Mouse (Mus musculus) cerebellum, adult 11 months (tissue): ENCODE results near the gene Tor1aip1.
A peak's percentile ranks its signal among the peaks of the same experiment; 100 is the strongest.

Experiments
- DNase-seq: peaks from one replicate; pipeline ENCODE4 v3.0.0; 2022

Gene Tor1aip1

DNA sequence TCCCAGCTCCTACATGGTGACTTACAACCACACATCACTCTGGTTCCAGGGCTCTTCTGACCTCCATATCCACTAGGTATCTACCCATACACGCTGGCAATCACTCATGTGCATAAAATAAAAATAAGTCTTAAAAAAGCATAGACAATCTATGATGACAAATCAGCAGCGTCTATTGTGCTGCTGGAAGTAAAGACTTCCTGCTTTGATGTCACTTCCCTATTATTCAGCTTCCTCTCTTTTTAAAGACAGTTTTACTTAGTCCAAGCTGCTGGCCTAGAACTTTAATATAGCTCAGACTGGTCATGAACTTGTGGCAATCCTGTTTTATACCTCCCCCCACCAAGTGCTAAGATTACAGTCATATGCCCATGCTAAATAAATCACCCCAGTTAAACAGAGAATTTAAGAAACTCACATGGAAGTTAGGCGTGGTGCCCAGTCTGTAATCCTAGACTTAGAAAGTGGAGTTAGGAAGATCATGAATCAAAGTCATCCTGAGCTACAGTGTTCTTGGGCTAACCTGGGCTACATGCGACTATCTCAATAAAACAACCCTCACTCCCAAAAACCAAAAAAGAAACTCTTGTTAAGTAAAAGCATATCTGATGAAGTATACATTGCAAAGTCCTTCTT, 7.8 kb downstream of the Tor1aip1 start:
- DNase-seq, result no peak

DNA sequence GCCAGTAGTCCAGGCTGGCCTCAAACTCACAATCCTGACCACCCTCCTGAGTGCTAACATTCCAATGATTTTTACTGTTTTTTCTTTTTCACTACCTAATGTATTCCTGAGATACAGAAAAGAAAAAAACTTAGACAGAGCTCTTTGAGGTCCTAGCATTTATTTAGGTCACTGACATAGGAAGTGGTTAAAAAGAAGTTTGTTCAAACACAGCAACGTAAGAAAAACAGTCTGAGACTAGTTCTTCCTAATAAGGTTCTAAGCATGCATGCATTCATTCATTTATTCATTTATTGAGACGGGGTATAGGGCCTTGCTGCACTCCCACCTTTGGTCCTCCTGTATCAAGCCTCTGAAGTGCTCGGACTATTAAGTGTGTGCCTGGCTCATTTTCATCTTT, 8.4 kb downstream of the Tor1aip1 start:
- no peak for DNase-seq

DNA sequence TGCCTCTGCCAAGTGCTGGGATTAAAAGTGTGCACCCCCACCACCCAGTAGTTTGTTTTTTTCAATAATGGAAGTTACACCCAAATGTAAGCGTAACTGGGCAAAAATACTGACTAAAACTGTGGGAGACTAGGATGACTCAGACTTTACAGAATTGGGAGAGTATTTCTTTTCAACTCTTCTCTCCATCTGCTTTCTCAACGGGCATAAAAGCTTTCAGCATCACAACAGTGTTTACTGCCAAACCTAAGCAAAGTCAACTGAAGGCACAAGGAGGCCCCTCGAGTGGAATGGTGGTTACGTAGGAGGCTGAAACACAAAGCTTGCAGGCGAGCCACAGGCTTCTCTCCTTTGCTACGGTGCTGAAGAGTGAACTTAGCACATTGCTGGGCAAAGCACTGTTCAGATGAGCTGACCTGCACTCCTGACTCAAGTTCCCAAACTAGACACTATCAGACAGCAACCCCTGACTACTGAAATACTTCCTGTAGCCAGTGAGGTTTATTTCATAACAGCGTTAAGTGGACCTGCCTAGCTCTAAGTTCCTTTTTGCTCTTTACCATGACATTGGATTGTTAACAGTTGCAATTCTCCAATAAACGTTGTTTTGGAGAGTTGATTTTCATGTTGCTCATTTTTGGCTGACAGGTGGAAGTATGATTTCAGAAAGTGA, 11.3 kb downstream of the Tor1aip1 start:
- no peak for DNase-seq

DNA sequence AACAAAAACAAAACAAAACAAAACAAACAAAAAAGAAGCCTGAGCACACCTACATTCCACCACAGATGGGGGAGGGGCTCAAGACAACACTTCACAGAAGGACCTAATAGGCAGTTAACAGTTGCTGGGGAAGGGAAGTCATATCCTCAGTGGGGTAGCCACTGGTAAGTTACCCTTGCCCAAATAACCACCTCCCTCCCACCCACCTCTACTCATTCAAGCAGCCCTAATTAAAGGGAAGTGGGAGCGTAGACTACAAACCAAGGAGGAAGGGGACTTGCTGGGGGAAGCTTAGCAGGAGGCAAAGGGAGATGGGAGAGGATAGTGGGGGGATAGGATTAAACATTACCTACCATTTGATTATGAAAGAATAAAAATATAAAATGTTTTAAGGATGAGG, 15.9 kb downstream of the Tor1aip1 start:
- no peak for DNase-seq

DNA sequence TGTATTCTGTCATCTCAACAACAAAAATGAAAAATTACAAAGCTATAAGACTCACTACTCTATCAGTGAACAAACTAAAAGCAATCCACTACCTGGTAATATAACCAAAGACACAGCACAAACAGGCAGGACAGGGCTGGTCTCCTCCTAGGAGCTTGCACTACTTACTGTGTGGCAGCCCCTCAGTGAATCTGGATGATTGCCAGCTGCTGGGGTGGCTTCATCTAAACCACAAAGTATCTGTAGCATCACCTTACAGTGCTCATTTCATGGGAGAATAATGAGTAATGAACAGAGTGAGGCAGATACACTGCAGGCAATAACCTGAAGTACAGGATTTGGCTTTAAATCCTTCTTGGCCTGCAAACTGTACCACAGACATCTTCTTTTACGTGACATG, 16.5 kb downstream of the Tor1aip1 start:
- no peak for DNase-seq

DNA sequence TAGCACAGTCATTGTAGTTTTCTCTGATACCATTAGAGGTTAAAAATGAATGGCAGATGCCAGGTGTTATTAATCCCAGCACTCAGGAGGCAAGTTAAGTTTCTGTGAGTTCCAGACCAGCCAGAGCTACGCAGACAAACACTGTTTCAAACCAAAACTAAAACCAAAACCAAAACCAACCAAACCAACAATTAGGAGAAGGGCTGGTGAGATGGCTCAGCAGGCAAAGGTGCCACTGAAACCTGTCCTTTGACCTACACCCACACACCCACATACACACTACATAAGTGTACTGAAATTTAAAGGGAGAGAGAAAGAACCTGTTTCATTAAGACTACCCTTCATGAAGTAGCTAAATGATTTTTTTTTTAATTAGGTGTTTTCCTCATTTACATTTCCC, 27.3 kb downstream of the Tor1aip1 start:
- no peak for DNase-seq

DNA sequence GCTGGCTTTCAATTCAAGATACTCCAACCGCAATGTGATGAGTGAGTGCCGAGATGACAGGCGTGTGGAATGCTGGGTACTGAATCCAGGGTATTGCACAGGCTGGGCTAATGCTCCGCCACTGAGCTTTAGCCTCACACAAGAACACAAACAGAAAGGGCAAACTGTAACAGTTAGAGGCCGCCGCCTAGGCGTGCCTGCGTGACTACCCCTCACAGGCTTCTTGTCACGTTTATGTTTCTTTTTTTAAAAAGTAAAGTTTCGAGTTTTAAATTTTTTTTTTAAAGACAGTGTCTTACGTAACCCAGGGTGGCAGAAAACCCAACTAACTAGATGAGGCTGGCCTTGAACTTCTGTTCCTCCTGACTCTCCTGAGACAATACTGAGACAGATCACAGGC, 30.4 kb downstream of the Tor1aip1 start:
- no peak for DNase-seq

DNA sequence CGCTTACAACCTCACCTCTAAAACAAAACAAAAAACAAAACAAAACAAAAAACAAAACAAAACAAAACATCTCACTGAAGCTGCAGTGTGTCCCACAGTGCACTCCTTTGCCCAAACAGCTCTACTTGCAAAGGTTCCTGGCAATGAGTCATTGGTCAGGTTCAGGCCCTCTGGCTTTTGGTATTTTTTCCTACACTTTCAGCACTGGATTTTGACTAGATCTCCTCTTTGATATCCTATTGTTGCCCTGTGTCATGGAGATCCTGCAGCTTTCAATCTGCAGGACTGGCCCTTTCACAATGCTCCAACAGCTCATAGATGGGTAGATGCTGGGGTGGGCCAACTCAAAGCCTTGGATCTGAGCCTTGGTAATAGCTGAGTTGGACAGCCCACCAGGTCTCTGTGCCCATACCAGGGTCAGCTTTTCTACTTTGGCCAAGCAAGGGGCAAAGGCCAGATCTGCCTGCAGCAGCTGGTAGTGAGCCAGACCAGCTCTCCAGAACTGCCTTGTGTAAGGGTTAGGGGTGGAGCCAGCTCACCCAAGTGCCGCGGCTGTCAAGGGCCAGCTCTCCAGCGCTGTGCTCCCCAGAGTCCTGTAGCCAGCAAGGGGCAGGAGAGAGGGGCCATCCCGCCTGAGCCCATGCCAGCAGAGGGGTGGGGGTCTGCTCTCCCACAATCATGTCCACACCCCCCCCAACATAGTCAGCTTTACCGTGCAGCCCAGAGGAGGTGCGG, 32.9 kb downstream of the Tor1aip1 start:
- no peak for DNase-seq

DNA sequence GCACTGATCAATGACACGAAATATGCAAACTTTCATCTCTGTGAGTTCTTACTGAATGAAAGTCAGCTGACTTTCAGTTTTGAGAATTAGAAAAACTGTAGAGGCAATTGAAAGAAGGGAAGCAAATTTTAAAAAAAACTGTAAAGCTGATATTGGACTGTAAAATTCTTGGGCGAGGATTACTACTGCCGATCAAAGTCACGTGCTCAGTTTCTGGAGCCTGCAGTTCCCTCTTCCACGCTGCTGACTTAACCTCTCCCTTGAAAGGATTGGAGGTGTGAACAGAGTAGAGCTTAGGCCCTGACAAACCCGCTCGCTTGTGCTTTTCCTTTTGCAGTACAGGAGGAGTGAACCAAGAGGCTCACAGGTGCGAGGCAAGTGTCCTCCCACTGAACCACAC, 33.9 kb downstream of the Tor1aip1 start:
- DNase-seq, result no peak

DNA sequence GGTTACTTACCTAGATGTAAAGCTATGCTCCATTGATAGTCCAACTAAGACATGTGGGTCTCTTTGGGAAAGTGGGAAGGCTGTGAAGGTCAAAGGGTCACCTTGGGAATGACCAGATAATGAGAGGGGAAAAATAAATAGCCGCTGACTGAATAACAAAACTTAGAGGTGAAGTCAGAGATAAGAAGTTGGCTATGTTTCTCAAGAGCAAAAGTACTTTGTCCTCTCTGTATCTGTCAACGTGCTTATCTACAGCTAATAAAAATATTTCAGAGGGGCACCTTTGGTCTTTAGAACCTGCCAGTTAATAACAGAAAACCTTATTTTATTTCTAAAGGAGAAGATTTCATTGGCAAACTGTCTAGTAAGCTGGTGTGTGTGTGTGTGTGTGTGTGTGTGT, 40.7 kb downstream of the Tor1aip1 start:
- DNase-seq, result no peak

DNA sequence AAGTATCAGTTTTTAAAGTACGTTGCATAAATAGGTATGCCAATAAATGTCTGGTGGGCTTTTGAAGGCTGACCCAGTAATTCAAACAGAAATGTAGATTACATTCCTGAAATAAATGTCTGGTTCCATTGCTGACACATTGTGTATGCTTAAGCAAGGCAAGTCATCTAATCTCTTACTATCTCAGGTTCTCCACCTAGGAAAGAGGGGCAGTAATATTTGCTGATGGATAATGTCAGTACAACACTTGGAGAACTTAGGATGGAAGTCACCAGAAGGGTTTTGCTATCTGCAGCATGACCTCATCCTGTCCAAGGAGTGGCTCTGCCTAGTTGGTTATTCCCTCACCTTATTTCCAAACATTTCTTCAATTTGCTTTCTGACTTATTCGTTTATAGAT, 41.8 kb downstream of the Tor1aip1 start:
- DNase-seq, result no peak

DNA sequence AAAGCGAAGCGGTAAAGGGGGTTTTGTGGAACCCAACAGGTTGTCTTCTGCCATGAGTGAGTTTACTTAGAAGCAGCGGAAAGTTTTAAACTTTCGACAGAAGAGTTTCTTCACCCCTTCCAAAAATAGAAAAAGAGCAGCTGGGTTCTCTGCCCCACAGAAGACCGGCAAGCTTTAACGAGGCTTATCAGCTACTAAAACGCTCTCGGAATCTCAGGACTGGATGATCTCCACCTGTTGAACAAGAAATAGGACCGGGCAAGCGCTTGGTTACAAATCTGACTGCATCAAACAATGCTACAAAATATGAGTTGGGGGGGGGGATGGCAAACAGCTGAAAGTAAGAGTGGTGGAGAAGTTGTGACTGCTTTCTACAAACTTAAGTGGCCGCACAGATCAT, 45.9 kb downstream of the Tor1aip1 start:
- no peak for DNase-seq

DNA sequence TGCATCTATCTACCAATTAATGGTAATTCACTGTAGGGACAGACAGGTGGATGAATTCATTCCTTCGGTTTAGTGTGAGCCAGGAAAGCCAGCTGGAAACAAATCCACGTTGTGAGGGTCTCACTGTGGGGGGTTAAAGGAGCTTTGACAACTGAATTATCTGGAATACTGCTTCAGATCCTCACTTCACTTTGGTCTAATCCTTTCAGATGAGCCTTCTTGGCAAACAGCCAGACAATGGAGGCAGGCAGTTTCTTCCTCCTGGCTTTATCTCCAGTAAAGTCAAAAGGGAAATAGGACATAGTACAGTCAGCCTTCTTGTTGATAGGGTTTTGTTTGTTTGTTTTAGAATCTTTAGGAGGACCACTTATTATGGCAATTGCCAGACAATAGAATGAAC, 46.9 kb downstream of the Tor1aip1 start:
- DNase-seq, result no peak

DNA sequence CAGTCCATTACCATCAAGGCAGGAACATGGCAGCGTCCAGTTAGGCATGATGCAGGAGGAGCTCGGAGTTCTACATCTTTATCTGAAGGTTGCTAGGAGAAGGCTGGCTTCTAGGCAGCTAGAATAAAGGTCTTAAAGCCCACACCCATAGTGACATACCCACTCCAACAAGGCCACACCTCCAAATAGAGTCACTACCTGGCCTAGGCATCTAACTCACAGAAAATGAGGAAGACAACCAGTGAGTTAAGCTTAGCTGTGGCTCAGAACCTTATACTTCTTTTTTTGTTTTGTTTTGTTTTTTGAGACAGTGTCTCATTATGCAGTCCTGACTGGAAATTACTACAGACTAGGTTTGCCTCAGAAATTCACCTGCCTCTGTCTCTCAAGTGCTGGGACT, 48.7 kb downstream of the Tor1aip1 start:
- DNase-seq, result no peak

DNA sequence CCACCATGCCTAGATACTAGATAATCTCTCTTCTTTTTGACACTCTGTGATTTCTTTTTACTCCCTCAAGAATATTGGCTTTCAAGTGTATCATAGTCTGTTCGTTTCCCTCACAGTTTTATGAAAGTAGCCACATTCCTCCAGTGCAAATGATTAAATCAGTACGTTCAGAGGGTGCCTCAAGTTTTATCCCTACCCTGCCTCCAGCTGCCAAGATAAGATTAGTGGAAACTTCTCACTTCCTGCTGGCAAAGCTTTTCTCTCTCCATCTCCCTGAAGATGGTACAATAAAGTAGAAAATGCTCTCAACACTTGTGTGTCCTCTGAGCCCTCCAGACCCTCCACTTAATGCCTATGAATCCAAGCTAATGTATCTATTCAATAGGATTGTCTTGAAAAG, 61.3 kb downstream of the Tor1aip1 start:
- DNase-seq, result no peak

DNA sequence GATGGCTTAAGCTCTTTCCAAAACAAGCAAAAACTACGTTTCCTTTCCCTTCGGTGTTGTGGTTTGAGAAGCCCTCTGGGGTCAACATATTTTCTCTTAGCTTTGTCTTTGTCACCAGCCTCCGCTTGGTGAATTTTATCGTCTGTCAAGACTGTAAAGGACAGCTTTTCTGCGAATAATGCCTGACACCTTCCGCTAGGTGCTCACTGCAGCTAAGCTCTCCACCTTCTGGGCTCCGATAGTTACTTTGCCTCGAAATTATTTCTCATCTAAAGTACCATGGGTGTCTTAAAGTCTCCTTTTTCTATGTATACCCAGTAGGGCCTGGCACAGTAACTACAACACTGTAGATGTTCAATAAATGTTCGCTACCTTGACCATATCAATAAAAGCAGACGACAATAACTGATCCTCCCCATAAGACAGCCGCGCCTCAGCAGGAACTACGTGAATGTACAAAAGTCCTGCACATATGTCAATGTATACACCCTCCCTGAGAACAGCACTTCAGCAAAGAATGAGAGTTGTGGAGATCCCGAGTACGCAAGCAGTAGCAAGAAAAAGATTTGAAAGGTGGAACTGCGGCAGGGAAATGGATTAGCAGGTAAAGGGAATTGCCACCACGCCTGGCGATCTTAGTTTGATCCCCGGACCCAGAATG, 62.4 kb downstream of the Tor1aip1 start:
- no peak for DNase-seq

DNA sequence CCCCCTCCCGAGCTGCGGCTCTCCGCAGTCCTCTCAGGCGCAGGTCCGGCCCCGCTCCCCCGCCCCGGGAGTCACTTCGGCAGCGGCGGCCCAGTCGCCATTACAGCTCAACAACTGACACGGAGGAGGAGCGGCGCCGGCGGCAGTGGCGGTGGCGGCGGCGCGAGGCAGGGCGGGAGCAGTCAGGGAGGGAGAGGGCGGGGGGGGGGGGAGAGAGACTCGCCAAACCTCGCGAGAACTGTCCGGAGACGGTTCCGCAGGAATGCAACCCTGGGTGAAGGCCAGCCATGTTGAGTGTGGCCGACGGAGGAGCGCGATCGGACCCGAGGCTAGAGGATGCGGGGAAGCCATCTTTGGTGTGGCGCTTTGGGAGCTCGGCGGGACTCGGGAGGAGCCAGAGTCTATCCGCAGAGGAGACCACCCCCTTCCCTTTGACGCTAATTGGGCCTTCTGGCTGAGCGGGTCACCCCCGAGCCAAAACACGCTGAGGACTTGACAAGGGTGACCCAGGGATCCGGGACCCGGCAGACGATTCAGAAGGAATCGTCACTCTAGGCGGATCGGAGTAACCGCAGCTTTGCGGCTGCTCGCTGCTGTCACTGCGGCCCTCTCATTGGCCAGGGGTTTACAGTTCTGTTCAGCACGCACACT, 63.1 kb downstream of the Tor1aip1 start, which contains the start of gene Cep350:
Cep350 (minus strand) TSS at position 188 of the 651 bp plus-strand sequence.
- DNase-seq, result peak; percentile 96

DNA sequence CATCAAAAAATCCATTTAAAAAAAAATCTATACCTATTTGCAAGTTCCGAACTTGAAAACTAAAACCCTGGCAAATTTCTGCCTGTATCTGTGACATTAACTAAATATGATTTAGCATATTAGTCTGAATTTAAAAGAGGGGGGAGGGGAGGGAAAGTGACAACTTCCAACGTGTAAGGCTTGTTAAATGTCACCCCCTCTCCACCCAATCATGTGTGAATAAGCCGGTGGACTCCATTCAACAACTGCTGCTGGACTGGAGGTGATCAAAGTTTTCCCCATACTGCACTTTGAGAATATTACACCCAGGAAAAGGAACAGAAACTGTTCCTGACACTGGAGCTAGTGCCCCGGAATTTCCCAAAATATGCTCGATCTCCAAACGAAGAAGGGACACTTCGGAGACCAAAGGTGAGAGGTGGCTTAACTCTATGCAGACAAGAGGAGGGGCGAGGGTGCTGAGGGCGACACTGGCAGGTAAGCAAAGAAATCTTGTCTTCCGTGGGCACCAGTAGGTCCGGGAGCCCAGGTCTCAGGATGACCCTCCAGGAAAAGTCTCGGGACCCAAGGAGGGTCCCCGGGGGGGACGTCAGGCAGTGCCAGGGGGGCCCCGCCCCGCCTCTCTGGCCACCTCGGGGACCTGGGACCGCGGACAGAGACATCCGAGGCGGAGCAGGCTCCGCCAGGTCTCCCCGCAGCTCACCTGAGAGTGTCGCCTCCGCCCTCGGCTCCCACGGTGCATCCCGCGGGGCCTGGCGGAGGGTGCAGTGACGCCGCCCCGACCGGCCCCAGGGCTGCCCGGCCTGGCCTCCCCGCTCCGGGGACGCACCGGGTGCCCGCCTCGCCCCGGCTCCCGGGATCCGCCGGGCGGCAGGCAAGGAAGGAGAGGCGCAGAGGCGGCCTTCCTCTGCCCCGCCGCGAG, 63.9 kb downstream of the Tor1aip1 start:
- DNase-seq, result no peak
